Mouse (Mus musculus): Measurements from ENCODE around the gene Cenps. TPM values are rescaled to one million over a fixed set of nuclear protein-coding genes. Genes with fewer than 3 reads are reported as not detected.
A peak's percentile ranks its signal among the peaks of the same experiment; 100 is the strongest.

Gene Cenps
- 21.9 and 26.8 TPM in 2 replicates for polyA plus RNA-seq (2015; fragmentation: Nextera tagmentation; extraction: Ambion mirVana)

DNA sequence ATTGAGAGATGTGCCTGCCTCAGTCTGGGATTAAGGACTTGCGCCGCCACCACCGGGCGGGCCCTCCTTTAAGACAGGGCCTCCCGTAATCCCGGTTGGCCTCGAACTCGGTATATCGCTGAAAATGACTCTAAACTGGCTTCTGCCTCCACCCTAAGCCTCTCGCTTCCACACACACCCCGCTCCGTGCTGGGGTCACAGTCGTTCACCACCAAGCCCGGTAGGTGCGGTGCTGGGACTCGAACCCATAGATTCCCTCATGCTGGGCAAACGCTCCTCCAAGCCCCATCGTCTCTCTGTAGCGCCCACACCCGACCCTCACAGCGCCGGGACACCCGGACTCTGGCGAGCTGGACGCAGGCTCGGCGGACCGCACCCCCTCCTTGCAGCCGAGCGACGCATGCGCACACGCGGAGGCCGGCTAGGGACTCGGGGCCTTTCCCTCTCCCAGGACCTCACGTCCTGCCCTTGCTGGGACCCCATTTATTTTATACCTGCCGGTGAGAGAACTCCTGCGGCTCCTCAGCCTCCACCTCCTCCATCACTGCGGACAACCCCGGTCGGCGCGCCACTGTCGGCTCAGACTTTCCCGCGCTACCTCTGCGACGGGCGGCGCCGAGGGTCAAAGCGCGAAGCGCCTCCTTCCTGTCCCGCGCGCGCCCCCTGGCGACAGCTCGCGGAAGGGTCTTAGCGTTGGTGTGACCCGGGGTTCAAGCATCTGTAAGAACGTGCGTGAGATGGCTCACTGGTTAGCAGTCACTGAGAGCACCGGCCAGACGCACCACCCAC, at the start of gene Cenps:
Gene Cenps (minus strand): TSS at position 648 of the 789 bp plus-strand sequence.
- H3K9me3 ChIP-seq, result no peaks in the 10 kb centered on the region
- ATAC-seq (replicated peaks), result peak; percentile 90
- no peaks in the 10 kb centered on the region for H3K36me3 ChIP-seq
- peak within 1 kb of the TSS; percentile 87 for H3K27ac ChIP-seq (replicated peaks)
- H3K4me3 ChIP-seq, result peak within 1 kb of the TSS; percentile 69
- H3K4me2 ChIP-seq (replicated peaks), result peak within 1 kb of the TSS; percentile 79
- H3K27me3 ChIP-seq, result no peaks in the 10 kb centered on the region
- H3K4me1 ChIP-seq, result peaks cover 8% of the 10 kb centered on the region
- WGBS, result under 1% methylated on average over 68 of the region's 68 CpGs
- H3K9ac ChIP-seq (replicated peaks), result peak within 1 kb of the TSS; percentile 66

GRCm38 (mm10) chr4:149182755-149183154, 45.3 kb upstream of the Cenps start:
- Histone ChIP-seq H3K9me3 (no peaks in the 10 kb centered on the region), H3K4me3 (no peak overlapping the region), H3K4me2 (replicated peaks) (no peak overlapping the region), H3K4me1 (no peaks in the 10 kb centered on the region), H3K36me3 (peaks cover 97% of the 10 kb centered on the region), H3K27me3 (no peaks in the 10 kb centered on the region), H3K9ac (replicated peaks) (no peak overlapping the region), H3K27ac (replicated peaks) (no peak overlapping the region)
- WGBS, result 57% methylated on average over 4 of the region's 4 CpGs
- ATAC-seq (replicated peaks), result no peak

GRCm38 (mm10) chr4:149182192-149182591, 44.8 kb upstream of the Cenps start:
- Histone ChIP-seq H3K27me3 (no peaks in the 10 kb centered on the region), H3K27ac (replicated peaks) (no peak overlapping the region), H3K36me3 (peaks cover 95% of the 10 kb centered on the region)

DNA sequence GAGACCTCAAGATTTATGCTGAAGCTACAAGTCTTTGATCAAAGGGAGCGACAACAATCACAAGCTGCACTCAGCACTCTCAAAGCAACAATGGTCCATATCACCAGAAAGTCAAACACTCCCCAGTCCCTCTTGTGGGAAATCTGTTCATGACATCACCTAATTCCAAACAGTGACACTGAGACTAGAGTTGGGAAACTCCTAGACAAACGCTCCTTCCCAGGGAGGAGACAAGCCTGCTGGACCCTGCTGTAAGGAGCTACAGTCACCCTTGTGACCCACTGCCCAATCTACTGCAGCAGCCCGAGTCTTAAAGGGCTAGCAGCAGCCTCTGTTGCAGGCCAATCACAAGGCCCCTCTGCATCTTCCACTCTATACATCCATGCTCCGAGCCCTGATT, 42.1 kb upstream of the Cenps start:
- H3K4me1 ChIP-seq, result no peaks in the 10 kb centered on the region
- peaks cover 86% of the 10 kb centered on the region for H3K36me3 ChIP-seq
- H3K4me2 ChIP-seq (replicated peaks), result no peak overlapping the region
- H3K27me3 ChIP-seq, result no peaks in the 10 kb centered on the region
- no peak overlapping the region for H3K4me3 ChIP-seq
- WGBS, result 59% methylated on average over 4 of the region's 4 CpGs
- no peak overlapping the region for H3K9ac ChIP-seq (replicated peaks)
- no peaks in the 10 kb centered on the region for H3K9me3 ChIP-seq
- ATAC-seq (replicated peaks), result no peak
- no peak overlapping the region for H3K27ac ChIP-seq (replicated peaks)

More at GRCm38 (mm10) chr4:149182192-149182591, 44.8 kb upstream of the Cenps start:
- no peak for ATAC-seq (replicated peaks)
- H3K4me3 ChIP-seq, result no peak overlapping the region
- H3K4me1 ChIP-seq, result no peaks in the 10 kb centered on the region
- WGBS, result 91% methylated on average over 7 of the region's 7 CpGs
- H3K4me2 ChIP-seq (replicated peaks), result no peak overlapping the region
- H3K9ac ChIP-seq (replicated peaks), result no peak overlapping the region
- H3K9me3 ChIP-seq, result no peaks in the 10 kb centered on the region

DNA sequence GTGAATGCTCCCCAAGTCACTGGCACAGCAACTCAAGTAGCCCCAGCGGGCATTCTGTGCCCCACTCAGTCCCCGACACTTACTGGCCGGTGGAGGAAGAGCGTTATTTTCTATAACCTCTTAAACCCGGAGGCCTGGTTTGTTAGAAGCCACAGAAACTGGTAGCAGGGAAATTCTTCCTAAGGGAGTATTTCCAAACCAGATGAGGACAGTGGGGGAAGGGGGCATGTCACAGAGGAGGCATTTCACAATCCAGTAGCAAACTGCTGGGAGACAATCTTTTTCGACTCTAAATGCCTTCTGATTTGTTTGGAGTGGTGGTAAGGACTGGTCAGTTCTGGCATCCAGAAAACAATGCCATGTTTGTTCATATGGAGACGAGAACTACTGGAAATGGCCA, 41.7 kb upstream of the Cenps start:
- no peaks in the 10 kb centered on the region for H3K4me1 ChIP-seq
- H3K27me3 ChIP-seq, result no peaks in the 10 kb centered on the region
- WGBS, result 87% methylated on average over 7 of the region's 7 CpGs
- H3K4me2 ChIP-seq (replicated peaks), result no peak overlapping the region
- H3K9me3 ChIP-seq, result no peaks in the 10 kb centered on the region
- ATAC-seq (replicated peaks), result no peak
- no peak overlapping the region for H3K4me3 ChIP-seq
- H3K9ac ChIP-seq (replicated peaks), result no peak overlapping the region
- no peak overlapping the region for H3K27ac ChIP-seq (replicated peaks)
- H3K36me3 ChIP-seq, result peaks cover 82% of the 10 kb centered on the region

DNA sequence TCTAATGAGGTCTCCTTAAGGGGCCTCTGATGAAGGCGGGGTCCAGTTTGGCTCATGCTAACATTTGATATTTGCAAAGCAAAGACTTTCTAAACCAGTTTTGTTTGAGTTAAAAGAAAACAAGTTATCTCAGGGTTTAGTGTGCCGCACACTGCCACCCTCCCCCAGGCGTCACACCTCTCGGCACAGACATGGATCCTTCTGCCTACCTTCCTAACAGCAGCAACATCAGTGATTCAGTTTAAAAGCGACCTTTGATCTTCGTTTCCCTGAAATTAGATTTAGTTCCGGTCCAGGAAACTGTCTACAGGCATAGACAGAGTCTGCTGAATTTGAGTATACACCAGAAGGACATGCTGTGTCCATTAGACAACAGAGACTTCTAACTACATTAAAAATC, 40.9 kb upstream of the Cenps start:
- H3K9me3 ChIP-seq, result no peaks in the 10 kb centered on the region
- H3K27ac ChIP-seq (replicated peaks), result no peak overlapping the region
- H3K4me3 ChIP-seq, result no peak overlapping the region
- 84% methylated on average over 7 of the region's 7 CpGs for WGBS
- no peaks in the 10 kb centered on the region; the same call in 1 of the 2 replicates for H3K4me1 ChIP-seq
- peaks cover 74% of the 10 kb centered on the region for H3K36me3 ChIP-seq
- H3K9ac ChIP-seq (replicated peaks), result no peak overlapping the region
- H3K4me2 ChIP-seq (replicated peaks), result no peak overlapping the region
- no peaks in the 10 kb centered on the region for H3K27me3 ChIP-seq
- no peak for ATAC-seq (replicated peaks)

DNA sequence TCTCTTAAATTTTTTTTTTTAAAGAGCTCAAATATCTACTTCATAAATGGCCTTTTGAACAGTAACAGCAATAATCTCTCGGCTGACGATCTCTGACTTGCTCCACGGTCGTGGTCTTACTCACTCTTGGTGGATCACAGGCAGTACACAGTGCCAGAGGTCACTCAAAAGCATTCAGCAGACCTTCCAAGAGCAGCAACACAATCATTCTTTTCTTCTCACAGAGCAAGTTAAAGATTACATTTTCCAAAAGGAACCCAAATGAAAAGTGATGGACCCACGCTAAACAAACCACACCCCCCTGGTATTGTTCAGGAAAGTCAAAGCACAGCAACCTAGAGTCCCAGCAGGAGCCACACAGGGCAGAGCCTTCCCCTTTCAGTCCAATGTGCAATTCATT, 39.6 kb upstream of the Cenps start:
- ATAC-seq (replicated peaks), result no peak
- no peak overlapping the region for H3K27ac ChIP-seq (replicated peaks)
- no peak overlapping the region for H3K4me2 ChIP-seq (replicated peaks)
- 46% methylated on average over 5 of the region's 5 CpGs for WGBS
- H3K27me3 ChIP-seq, result no peaks in the 10 kb centered on the region
- H3K36me3 ChIP-seq, result peaks cover 61% of the 10 kb centered on the region
- H3K9me3 ChIP-seq, result no peaks in the 10 kb centered on the region
- no peak overlapping the region for H3K4me3 ChIP-seq
- H3K4me1 ChIP-seq, result peaks cover 13% of the 10 kb centered on the region
- no peak overlapping the region for H3K9ac ChIP-seq (replicated peaks)

DNA sequence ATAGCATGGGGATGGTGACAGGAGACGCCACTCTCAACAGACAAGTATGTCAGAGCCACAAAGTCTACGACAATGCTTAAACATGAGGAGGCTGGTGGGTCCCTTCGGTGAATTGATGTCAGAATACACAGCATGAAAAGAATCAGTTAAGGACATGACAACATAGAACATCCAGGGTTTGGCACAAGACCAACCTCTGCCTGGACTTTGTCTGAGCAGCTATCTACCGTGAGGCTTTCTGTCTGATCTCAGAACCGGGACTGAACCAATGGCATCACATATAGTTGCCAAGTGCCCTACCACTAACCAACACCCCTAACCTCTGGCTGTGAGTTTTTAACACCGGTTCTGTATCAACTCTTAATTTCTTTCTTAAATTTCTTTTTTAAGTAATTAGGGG, 39.2 kb upstream of the Cenps start:
- Histone ChIP-seq H3K4me2 (replicated peaks) (no peak overlapping the region), H3K27ac (replicated peaks) (no peak overlapping the region), H3K4me1 (peaks cover 13% of the 10 kb centered on the region), H3K9ac (replicated peaks) (no peak overlapping the region), H3K27me3 (no peaks in the 10 kb centered on the region), H3K9me3 (no peaks in the 10 kb centered on the region), H3K4me3 (no peak overlapping the region), H3K36me3 (peaks cover 57% of the 10 kb centered on the region)
- WGBS, result 82% methylated on average over 6 of the region's 6 CpGs
- no peak for ATAC-seq (replicated peaks)

DNA sequence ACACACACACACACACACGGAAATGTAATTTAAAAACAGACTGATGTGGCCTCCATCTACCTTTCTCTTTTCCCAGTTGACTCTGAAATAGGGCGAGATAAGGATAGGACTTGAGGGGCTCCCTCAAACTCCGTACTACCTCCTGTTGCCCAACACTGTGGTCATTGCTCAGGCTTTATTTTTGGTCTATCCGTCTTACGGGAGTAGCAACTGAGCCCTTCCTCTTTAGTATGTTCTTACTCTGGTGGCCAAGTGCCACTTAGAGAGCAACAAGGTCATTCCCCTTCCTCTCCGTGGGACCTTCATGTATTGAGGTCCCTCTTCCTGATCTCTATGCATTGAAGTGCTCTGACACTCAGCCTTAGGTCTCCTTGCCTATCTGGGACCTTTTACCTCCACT, 36.2 kb upstream of the Cenps start:
- peaks cover 27% of the 10 kb centered on the region for H3K36me3 ChIP-seq
- H3K27ac ChIP-seq (replicated peaks), result no peak overlapping the region
- H3K4me1 ChIP-seq, result peaks cover 13% of the 10 kb centered on the region
- 95% methylated on average over 6 of the region's 6 CpGs for WGBS
- no peaks in the 10 kb centered on the region for H3K9me3 ChIP-seq
- no peak for ATAC-seq (replicated peaks)
- no peak overlapping the region for H3K4me2 ChIP-seq (replicated peaks)
- no peak overlapping the region for H3K9ac ChIP-seq (replicated peaks)
- no peaks in the 10 kb centered on the region for H3K27me3 ChIP-seq
- no peak overlapping the region for H3K4me3 ChIP-seq

DNA sequence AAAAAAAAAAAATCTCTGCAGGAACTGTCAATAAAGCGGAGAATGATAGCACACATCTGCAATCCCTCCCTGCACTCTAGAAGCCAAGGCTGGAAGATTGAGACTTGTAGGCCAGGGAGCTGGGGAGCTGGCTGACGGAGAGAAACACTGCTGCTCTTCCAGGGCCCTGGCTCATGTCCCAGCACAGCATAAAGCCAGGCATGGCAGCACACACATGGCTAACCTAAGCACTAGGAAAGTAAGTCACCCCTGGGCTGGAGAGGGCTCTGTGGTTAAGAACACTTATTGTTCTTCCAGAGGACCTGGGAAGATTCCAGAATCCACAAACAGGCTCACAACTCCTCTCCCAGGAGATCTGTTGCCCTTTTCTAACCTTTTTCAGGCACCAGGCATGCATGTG, 35.2 kb upstream of the Cenps start:
- no peak for ATAC-seq (replicated peaks)
- WGBS, result 61% methylated on average over 2 of the region's 2 CpGs
- H3K27me3 ChIP-seq, result no peaks in the 10 kb centered on the region

GRCm38 (mm10) chr4:149172083-149172482, 34.7 kb upstream of the Cenps start:
- H3K27ac ChIP-seq (replicated peaks), result peak overlapping the region; percentile 57
- 95% methylated on average over 5 of the region's 5 CpGs for WGBS

More for the DNA sequence above, 35.2 kb upstream of the Cenps start:
- H3K4me3 ChIP-seq, result no peak overlapping the region
- no peaks in the 10 kb centered on the region for H3K9me3 ChIP-seq
- peaks cover 13% of the 10 kb centered on the region for H3K4me1 ChIP-seq
- H3K4me2 ChIP-seq (replicated peaks), result no peak overlapping the region
- 0 out of 2 replicates have a peak overlapping the region, but pooled peaks have one; percentile 4 for H3K9ac ChIP-seq (replicated peaks)
- H3K36me3 ChIP-seq, result peaks cover 19% of the 10 kb centered on the region
- H3K27ac ChIP-seq (replicated peaks), result peak overlapping the region; percentile 57

GRCm38 (mm10) chr4:149171581-149171981, 34.2 kb upstream of the Cenps start:
- Histone ChIP-seq H3K9me3 (no peaks in the 10 kb centered on the region), H3K9ac (replicated peaks) (no peak overlapping the region), H3K4me1 (peaks cover 18% of the 10 kb centered on the region), H3K4me3 (no peak overlapping the region), H3K4me2 (replicated peaks) (no peak overlapping the region), H3K36me3 (peaks cover 11% of the 10 kb centered on the region), H3K27me3 (no peaks in the 10 kb centered on the region), H3K27ac (replicated peaks) (no peak overlapping the region)
- WGBS, result 82% methylated on average over 5 of the region's 5 CpGs
- no peak for ATAC-seq (replicated peaks)

More at GRCm38 (mm10) chr4:149172083-149172482, 34.7 kb upstream of the Cenps start:
- Histone ChIP-seq H3K4me1 (peaks cover 16% of the 10 kb centered on the region), H3K36me3 (peaks cover 15% of the 10 kb centered on the region), H3K4me2 (replicated peaks) (no peak overlapping the region), H3K9me3 (no peaks in the 10 kb centered on the region), H3K9ac (replicated peaks) (no peak overlapping the region), H3K4me3 (no peak overlapping the region), H3K27me3 (no peaks in the 10 kb centered on the region)
- ATAC-seq (replicated peaks), result no peak
